Mouse (Mus musculus): Measurements from ENCODE around the gene Tmem233. TPM values are rescaled to one million over a fixed set of nuclear protein-coding genes. Genes with fewer than 3 reads are reported as not detected.

Gene Tmem233
- polyA plus RNA-seq, 1 experiment from 2014 or later, result not detected

GRCm38 (mm10) chr5:116006324-116007099 is 76.5 kb downstream of the Tmem233 start:
- H3K9ac ChIP-seq (ENCODE audit: low read length), result 0 out of 2 replicates have a peak overlapping the region, but pooled peaks have one; percentile 6
- H3K36me3 ChIP-seq (ENCODE audit: control insufficient read depth, insufficient read depth, low read length), result no peaks in the 10 kb centered on the region; the same call in 1 of the 2 replicates
- ATAC-seq (ENCODE audit: insufficient read depth, low FRiP score, low TSS enrichment) (no peak), DNase-seq (ENCODE audit: low spot score) (no peak)
- no peak overlapping the region for H3K4me2 ChIP-seq (ENCODE audit: low read depth)
- no peaks in the 10 kb centered on the region for H3K27me3 ChIP-seq (ENCODE audit: control insufficient read depth, insufficient read depth, low read length)
- H3K4me1 ChIP-seq (ENCODE audit: control insufficient read depth, insufficient read depth, low read length), result no peaks in the 10 kb centered on the region
- no peaks in the 10 kb centered on the region for H3K9me3 ChIP-seq (ENCODE audit: control insufficient read depth, low read length)
- WGBS, result 67% methylated on average over 22 of the region's 22 CpGs
- no peak overlapping the region for H3K4me3 ChIP-seq (ENCODE audit: low read depth, low read length)
- no peak overlapping the region for H3K27ac ChIP-seq (ENCODE audit: low read depth, low read length)

GRCm38 (mm10) chr5:116004271-116004670 is 78.8 kb downstream of the Tmem233 start:
- H3K4me1 ChIP-seq (ENCODE audit: control insufficient read depth, insufficient read depth, low read length), result no peaks in the 10 kb centered on the region
- 86% methylated on average over 10 of the region's 10 CpGs for WGBS
- ATAC-seq (ENCODE audit: insufficient read depth, low FRiP score, low TSS enrichment) (no peak), DNase-seq (ENCODE audit: low spot score) (no peak)
- H3K36me3 ChIP-seq (ENCODE audit: control insufficient read depth, insufficient read depth, low read length), result no peaks in the 10 kb centered on the region; the same call in 1 of the 2 replicates
- H3K27me3 ChIP-seq (ENCODE audit: control insufficient read depth, insufficient read depth, low read length), result no peaks in the 10 kb centered on the region
- no peak overlapping the region for H3K27ac ChIP-seq (ENCODE audit: low read depth, low read length)
- no peaks in the 10 kb centered on the region for H3K9me3 ChIP-seq (ENCODE audit: control insufficient read depth, low read length)
- peak overlapping the region; percentile 19; the same call in 1 of the 2 replicates for H3K9ac ChIP-seq (ENCODE audit: low read length)
- no peak overlapping the region for H3K4me3 ChIP-seq (ENCODE audit: low read depth, low read length)
- no peak overlapping the region for H3K4me2 ChIP-seq (ENCODE audit: low read depth)

GRCm38 (mm10) chr5:116003825-116004224 is 79.2 kb downstream of the Tmem233 start:
- H3K4me3 ChIP-seq (ENCODE audit: low read depth, low read length), result no peak overlapping the region
- 39% methylated on average over 13 of the region's 13 CpGs for WGBS
- H3K9me3 ChIP-seq (ENCODE audit: control insufficient read depth, low read length), result no peaks in the 10 kb centered on the region
- ATAC-seq (ENCODE audit: insufficient read depth, low FRiP score, low TSS enrichment) (no peak), DNase-seq (ENCODE audit: low spot score) (no peak)
- peak overlapping the region; percentile 19; the same call in 1 of the 2 replicates for H3K9ac ChIP-seq (ENCODE audit: low read length)
- no peaks in the 10 kb centered on the region; the same call in 1 of the 2 replicates for H3K36me3 ChIP-seq (ENCODE audit: control insufficient read depth, insufficient read depth, low read length)
- H3K4me1 ChIP-seq (ENCODE audit: control insufficient read depth, insufficient read depth, low read length), result no peaks in the 10 kb centered on the region
- H3K27ac ChIP-seq (ENCODE audit: low read depth, low read length), result no peak overlapping the region
- H3K4me2 ChIP-seq (ENCODE audit: low read depth), result no peak overlapping the region
- H3K27me3 ChIP-seq (ENCODE audit: control insufficient read depth, insufficient read depth, low read length), result no peaks in the 10 kb centered on the region

GRCm38 (mm10) chr5:116003154-116003553 is 79.9 kb downstream of the Tmem233 start:
- DNase-seq (ENCODE audit: low spot score) (no peak), ATAC-seq (ENCODE audit: insufficient read depth, low FRiP score, low TSS enrichment) (no peak)
- no peaks in the 10 kb centered on the region for H3K4me1 ChIP-seq (ENCODE audit: control insufficient read depth, insufficient read depth, low read length)
- no peak overlapping the region for H3K4me2 ChIP-seq (ENCODE audit: low read depth)
- H3K9me3 ChIP-seq (ENCODE audit: control insufficient read depth, low read length), result no peaks in the 10 kb centered on the region
- no peak overlapping the region for H3K9ac ChIP-seq (ENCODE audit: low read length)
- H3K36me3 ChIP-seq (ENCODE audit: control insufficient read depth, insufficient read depth, low read length), result no peaks in the 10 kb centered on the region; the same call in 1 of the 2 replicates
- no peak overlapping the region for H3K4me3 ChIP-seq (ENCODE audit: low read depth, low read length)
- 83% methylated on average over 8 of the region's 8 CpGs for WGBS
- no peaks in the 10 kb centered on the region for H3K27me3 ChIP-seq (ENCODE audit: control insufficient read depth, insufficient read depth, low read length)
- no peak overlapping the region for H3K27ac ChIP-seq (ENCODE audit: low read depth, low read length)

GRCm38 (mm10) chr5:115997376-115997775 is 85.7 kb downstream of the Tmem233 start:
- H3K36me3 ChIP-seq (ENCODE audit: control insufficient read depth, insufficient read depth, low read length), result no peaks in the 10 kb centered on the region; the same call in 1 of the 2 replicates
- no peak overlapping the region for H3K9ac ChIP-seq (ENCODE audit: low read length)
- no peak overlapping the region for H3K4me3 ChIP-seq (ENCODE audit: low read depth, low read length)
- 80% methylated on average over 10 of the region's 13 CpGs for WGBS
- ATAC-seq (ENCODE audit: insufficient read depth, low FRiP score, low TSS enrichment) (no peak), DNase-seq (ENCODE audit: low spot score) (no peak)
- no peak overlapping the region for H3K4me2 ChIP-seq (ENCODE audit: low read depth)
- no peaks in the 10 kb centered on the region for H3K27me3 ChIP-seq (ENCODE audit: control insufficient read depth, insufficient read depth, low read length)
- H3K4me1 ChIP-seq (ENCODE audit: control insufficient read depth, insufficient read depth, low read length), result no peaks in the 10 kb centered on the region
- no peak overlapping the region for H3K27ac ChIP-seq (ENCODE audit: low read depth, low read length)
- no peaks in the 10 kb centered on the region for H3K9me3 ChIP-seq (ENCODE audit: control insufficient read depth, low read length)

GRCm38 (mm10) chr5:115994101-115994500 is 88.9 kb downstream of the Tmem233 start:
- Histone ChIP-seq H3K4me1 (ENCODE audit: control insufficient read depth, insufficient read depth, low read length) (no peaks in the 10 kb centered on the region), H3K9me3 (ENCODE audit: control insufficient read depth, low read length) (no peaks in the 10 kb centered on the region), H3K4me2 (ENCODE audit: low read depth) (no peak overlapping the region), H3K4me3 (ENCODE audit: low read depth, low read length) (no peak overlapping the region), H3K9ac (ENCODE audit: low read length) (no peak overlapping the region), H3K27me3 (ENCODE audit: control insufficient read depth, insufficient read depth, low read length) (no peaks in the 10 kb centered on the region), H3K27ac (ENCODE audit: low read depth, low read length) (no peak overlapping the region), H3K36me3 (ENCODE audit: control insufficient read depth, insufficient read depth, low read length) (peaks cover 2% of the 10 kb centered on the region; the same call in 1 of the 2 replicates)
- no peak for ATAC-seq (ENCODE audit: insufficient read depth, low FRiP score, low TSS enrichment)
- DNase-seq (ENCODE audit: low spot score), result no peak
- 92% methylated on average over 15 of the region's 15 CpGs for WGBS

- no peaks in the 10 kb centered on the region for H3K27me3 ChIP-seq (ENCODE audit: control insufficient read depth, insufficient read depth, low read length)
- peaks cover 8% of the 10 kb centered on the region; the same call in 1 of the 2 replicates for H3K36me3 ChIP-seq (ENCODE audit: control insufficient read depth, insufficient read depth, low read length)
- no peak overlapping the region for H3K4me3 ChIP-seq (ENCODE audit: low read depth, low read length)
- 95% methylated on average over 11 of the region's 11 CpGs for WGBS
- no peak overlapping the region for H3K9ac ChIP-seq (ENCODE audit: low read length)
- DNase-seq (ENCODE audit: low spot score) (no peak), ATAC-seq (ENCODE audit: insufficient read depth, low FRiP score, low TSS enrichment) (no peak)
- no peak overlapping the region for H3K27ac ChIP-seq (ENCODE audit: low read depth, low read length)
- no peaks in the 10 kb centered on the region for H3K9me3 ChIP-seq (ENCODE audit: control insufficient read depth, low read length)
- no peak overlapping the region for H3K4me2 ChIP-seq (ENCODE audit: low read depth)
- no peaks in the 10 kb centered on the region for H3K4me1 ChIP-seq (ENCODE audit: control insufficient read depth, insufficient read depth, low read length)
Measured at GRCm38 (mm10) chr5:115991717-115992116, 91.3 kb downstream of the Tmem233 start.

Measured in neural tube, embryonic 11.5 days (tissue).